Mouse (Mus musculus): ENCODE measurements around the gene Gm21663.
"Not testable (repeated sequence)": the region's sequence is repeated elsewhere in the genome, so short reads cannot be mapped to it uniquely, and the experiment has no call there.

Gene Gm21663

GRCm38 (mm10) chr5:25942281-25942680, at the start of gene Gm21663:
Gene Gm21663 (minus strand): TSS chr5:25942381.
- not testable (repeated sequence) for DNase-seq (ENCODE audit: low read depth, low spot score)

GRCm38 (mm10) chr5:25988550-25988949, 46.4 kb upstream of the Gm21663 start, which contains the start of gene Gm21698:
Gene Gm21698 (minus strand): TSS chr5:25988650.
- DNase-seq (ENCODE audit: low read depth, low spot score) = not testable (repeated sequence)

GRCm38 (mm10) chr5:25972563-25972962, 30.4 kb upstream of the Gm21663 start, which contains the start of gene Gm21680:
Gene Gm21680 (minus strand): TSS chr5:25972663.
- DNase-seq (ENCODE audit: low read depth, low spot score) = not testable (repeated sequence)

GRCm38 (mm10) chr5:25957050-25957449, 14.9 kb upstream of the Gm21663 start:
- DNase-seq (ENCODE audit: low read depth, low spot score) = not testable (repeated sequence)

GRCm38 (mm10) chr5:25956611-25957010, 14.4 kb upstream of the Gm21663 start:
- DNase-seq (ENCODE audit: low read depth, low spot score) = peak; percentile 45

GRCm38 (mm10) chr5:25954317-25954716, 12.1 kb upstream of the Gm21663 start, which contains the start of gene Gm21671:
Gene Gm21671 (minus strand): TSS chr5:25954417.
- not testable (repeated sequence) for DNase-seq (ENCODE audit: low read depth, low spot score)

GRCm38 (mm10) chr5:25945391-25945790, 3.2 kb upstream of the Gm21663 start:
- DNase-seq (ENCODE audit: low read depth, low spot score) = not testable (repeated sequence)

- DNase-seq (ENCODE audit: low read depth, low spot score) = peak; percentile 36
Observed at GRCm38 (mm10) chr5:25891321-25891720, 50.9 kb downstream of the Gm21663 start.

GRCm38 (mm10) chr5:25889746-25890382, 52.3 kb downstream of the Gm21663 start:
- DNase-seq (ENCODE audit: low read depth, low spot score) = peak; percentile 31

- DNase-seq (ENCODE audit: low read depth, low spot score) = no peak
Observed at GRCm38 (mm10) chr5:25886708-25887107, 55.5 kb downstream of the Gm21663 start.
